Mouse (Mus musculus): Measurements from ENCODE around the gene Isx.

DNA sequence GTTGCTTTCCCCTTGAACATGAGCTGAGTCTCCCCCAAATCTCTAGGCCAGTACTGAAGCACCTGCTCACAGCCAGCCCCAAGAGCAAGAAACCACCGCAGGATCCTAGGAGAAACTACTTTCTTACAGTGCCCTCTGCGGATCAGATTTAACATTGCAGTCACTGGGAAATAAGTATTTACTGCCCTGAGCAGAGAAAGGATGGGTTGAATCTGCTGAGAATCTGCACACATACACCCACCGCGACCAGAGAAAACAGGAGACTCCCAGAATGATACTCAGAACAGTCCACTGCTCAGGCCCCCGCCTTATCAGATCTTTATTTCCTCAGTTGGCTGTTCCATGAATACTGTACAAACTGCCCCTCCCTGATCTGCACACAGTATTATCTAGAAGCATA, 19.5 kb upstream of the Isx start:
- TF ChIP-seq CTCF (IDR thresholded peaks at IDR 0.05; ENCODE audit: borderline replicate concordance, control insufficient read depth, extremely low read depth, insufficient read depth, low read length, poor library complexity), result no peak
- no peak for TF ChIP-seq POLR2A (IDR thresholded peaks at IDR 0.05; ENCODE audit: control insufficient read depth, extremely low read depth, insufficient read depth, low read length, poor library complexity)

Data from thymus, adult 2 months (tissue).